Mouse (Mus musculus) MEL (cell line): ENCODE results near the gene Ccdc114.

ENCODE experiments used
- CHD2 ChIP-seq: IDR thresholded peaks from 2 replicates; pipeline ENCODE4 v1.6.1; 2011; ENCODE audit warnings: low read length, improper control_type of control experiment
- CTCF ChIP-seq, 3 experiments: IDR thresholded peaks in 2 of 3; conservative IDR thresholded peaks in 1 of 3; 2 replicates each; pipeline ENCODE4 v1.5.1; 2011 to 2012; ENCODE audit warnings: low read length in 3 of 3, low read depth in 2 of 3, mild to moderate bottlenecking in 2 of 3, improper control_type of control experiment in 1 of 3, inconsistent platforms in 1 of 3, mixed read lengths in 1 of 3, moderate library complexity in 1 of 3; ENCODE audit not compliant: control insufficient read depth in 1 of 3, insufficient read depth in 1 of 3, poor library complexity in 1 of 3, severe bottlenecking in 1 of 3
- JUND ChIP-seq: IDR thresholded peaks from 2 replicates; pipeline ENCODE4 v1.6.1; 2011; ENCODE audit warnings: low read depth, mild to moderate bottlenecking, improper control_type of control experiment, low read length
- MAZ ChIP-seq: IDR thresholded peaks from 2 replicates; pipeline ENCODE4 v1.6.1; 2012; ENCODE audit warnings: low read depth, mild to moderate bottlenecking, inconsistent platforms, low read length, improper control_type of control experiment
- POLR2A ChIP-seq, 2 experiments: IDR thresholded peaks; 2 replicates each; pipeline ENCODE4 v1.6.1; 2011 to 2012; ENCODE audit warnings: low read length in 2 of 2, mild to moderate bottlenecking in 2 of 2, control low read depth in 1 of 2, improper control_type of control experiment in 1 of 2, low read depth in 1 of 2, moderate library complexity in 1 of 2; ENCODE audit not compliant: control insufficient read depth in 1 of 2, insufficient read depth in 1 of 2, poor library complexity in 1 of 2
- POLR2AphosphoS2 ChIP-seq: IDR thresholded peaks from 2 replicates; pipeline ENCODE4 v1.6.1; 2011; ENCODE audit warnings: low read length, improper control_type of control experiment
- UBTF ChIP-seq: IDR thresholded peaks from 2 replicates; pipeline ENCODE4 v1.6.1; 2012; ENCODE audit warnings: low read depth, mild to moderate bottlenecking, inconsistent platforms, low read length, improper control_type of control experiment, moderate library complexity, borderline replicate concordance; ENCODE audit not compliant: insufficient read depth
- ZC3H11A ChIP-seq: IDR thresholded peaks from 2 replicates; pipeline ENCODE4 v1.6.1; 2012; ENCODE audit warnings: low read depth, mild to moderate bottlenecking, inconsistent platforms, low read length, improper control_type of control experiment

DNA sequence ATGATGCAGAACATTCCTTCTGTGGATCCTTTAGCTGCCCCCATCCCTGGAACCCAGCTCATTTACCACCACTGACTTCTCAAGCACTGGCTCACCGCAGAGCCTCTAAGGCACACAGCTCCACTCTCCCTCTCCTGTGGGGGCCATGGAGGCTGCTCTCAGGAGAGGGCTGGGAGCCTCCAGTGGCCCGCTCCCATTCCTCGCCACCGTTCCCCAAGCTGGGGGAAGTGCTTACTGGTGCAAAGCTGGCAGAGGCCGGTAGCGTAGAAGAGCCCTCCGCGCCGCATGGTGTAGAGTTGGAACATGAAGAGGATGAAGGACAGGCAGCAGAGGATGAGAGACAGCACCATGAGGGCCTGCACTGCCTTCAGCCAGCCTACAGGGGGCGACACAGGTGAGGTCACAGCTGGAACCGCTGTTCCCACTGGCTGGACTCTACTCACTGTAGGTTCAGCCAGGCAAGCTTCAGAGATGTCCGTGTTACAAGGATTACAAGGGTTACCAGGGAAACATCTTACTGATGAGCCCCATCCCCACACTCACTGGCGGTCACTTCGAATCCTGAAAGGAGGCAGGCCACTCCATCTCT lies 4.7 kb upstream of the Ccdc114 start:
- no peak for TF ChIP-seq UBTF
- no peak for TF ChIP-seq POLR2AphosphoS2
- TF ChIP-seq CHD2, result no peak
- no peak for TF ChIP-seq JUND
- TF ChIP-seq POLR2A (IDR thresholded peaks at IDR 0.05; ENCODE audit: control insufficient read depth in 1 of 2, insufficient read depth in 1 of 2, low read depth in 1 of 2, low read length in 2 of 2, poor library complexity in 1 of 2), result no peak
- TF ChIP-seq CTCF (IDR thresholded peaks at IDR 0.05 in 2 of 3, conservative IDR thresholded peaks at IDR 0.05 in 1 of 3; ENCODE audit: control insufficient read depth in 1 of 3, insufficient read depth in 1 of 3, low read depth in 2 of 3, low read length in 3 of 3, poor library complexity in 1 of 3, severe bottlenecking in 1 of 3), result peak; percentile 67 to 88 (median 79)
- 0 out of 2 replicates have a peak, but pooled peaks have one; percentile 23 for TF ChIP-seq MAZ
- no peak for TF ChIP-seq ZC3H11A
